Mouse (Mus musculus): ENCODE measurements around the gene Pkig.

GRCm38 (mm10) chr2:163761402-163761801 is 103.2 kb downstream of the Pkig start:
- TF ChIP-seq CTCF (IDR thresholded peaks at IDR 0.05; ENCODE audit: low read depth), result no peak
- no peak for TF ChIP-seq EP300 (IDR thresholded peaks at IDR 0.05; ENCODE audit: low read depth)

Data from liver, postnatal 0 days (tissue).